Mouse (Mus musculus) cerebellum, adult 2 months (tissue): ENCODE results near the gene Stum. TPM values are rescaled to one million over a fixed set of nuclear protein-coding genes. Genes with fewer than 3 reads are reported as not detected.
A peak's percentile ranks its signal among the peaks of the same experiment; 100 is the strongest.

ENCODE experiments used
- DNase-seq, 2 experiments: peaks; one replicate each; pipeline ENCODE4 v3.0.0; 2021
- H3K27ac ChIP-seq: fragments of 200-500 bp; 2 replicates; pipeline ENCODE4 v1.5.1; 2012; ENCODE audit warnings: low read length, control low read depth, inconsistent platforms; ENCODE audit not compliant: insufficient read depth
- H3K27me3 ChIP-seq: fragments of 200-500 bp; 2 replicates; pipeline ENCODE4 v1.6.1; 2012; ENCODE audit warnings: inconsistent platforms, mild to moderate bottlenecking, low read length, moderate library complexity; ENCODE audit not compliant: control insufficient read depth, insufficient read depth
- H3K4me1 ChIP-seq: fragments of 200-500 bp; 2 replicates; pipeline ENCODE4 v1.6.1; 2011; ENCODE audit warnings: low read length; ENCODE audit not compliant: control insufficient read depth, insufficient read depth
- H3K4me3 ChIP-seq: fragments of 200-500 bp; replicated peaks from 2 replicates; pipeline ENCODE3; 2011; ENCODE audit warnings: mild to moderate bottlenecking, low read depth, low read length, control low read depth; ENCODE audit not compliant: insufficient read depth
- CTCF ChIP-seq: fragments of 200-500 bp; IDR thresholded peaks from 2 replicates; pipeline ENCODE4 v1.5.1; 2011; ENCODE audit warnings: low read depth, mild to moderate bottlenecking, control low read depth, low read length, moderate library complexity, borderline replicate concordance; ENCODE audit not compliant: insufficient read depth
- POLR2A ChIP-seq: fragments of 200-500 bp; IDR thresholded peaks from 2 replicates; pipeline ENCODE4 v1.6.1; 2011; ENCODE audit warnings: low read length, control low read depth, borderline replicate concordance; ENCODE audit not compliant: insufficient read depth
- WGBS: fragments of 180-500 bp; shearing (Covaris S2); methylation state at CpG from one replicate; pipeline ENCODE4 v1.1.7; 2018; 5-methylcytosine and 5-hydroxymethylcytosine counted together
- polyA plus RNA-seq: library from polyadenylated mRNA; depleted of rRNA; stranded (reverse); fragments of >200 nt; gene quantifications from 2 replicates; pipeline ENCODE4 v1.2.3, GENCODE M21; 2012

Stum gene
- polyA plus RNA-seq, 1 experiment, result 7.3 TPM

GRCm38 (mm10) chr1:180420496-180421164 lies 62.7 kb downstream of the Stum start:
- H3K27me3 ChIP-seq, result no peaks in the 10 kb centered on the region
- no peak for TF ChIP-seq POLR2A
- no peak for TF ChIP-seq CTCF
- 43% methylated on average over 8 of the region's 8 CpGs for WGBS
- no peak overlapping the region for H3K4me3 ChIP-seq
- peak; percentile 58 to 70 for DNase-seq
- no peak overlapping the region for H3K27ac ChIP-seq
- H3K4me1 ChIP-seq, result no peaks in the 10 kb centered on the region

- Histone ChIP-seq H3K27me3 (no peaks in the 10 kb centered on the region), H3K4me3 (no peak overlapping the region), H3K27ac (no peak overlapping the region), H3K4me1 (no peaks in the 10 kb centered on the region)
- no peak for TF ChIP-seq CTCF
- no peak for TF ChIP-seq POLR2A
- WGBS, result 96% methylated on average over 2 of the region's 2 CpGs
- DNase-seq, result no peak
Observed at GRCm38 (mm10) chr1:180419059-180419458, 64.2 kb downstream of the Stum start.

GRCm38 (mm10) chr1:180417118-180417517 lies 66.2 kb downstream of the Stum start:
- Histone ChIP-seq H3K4me1 (no peaks in the 10 kb centered on the region), H3K27me3 (no peaks in the 10 kb centered on the region), H3K27ac (no peak overlapping the region), H3K4me3 (no peak overlapping the region)
- DNase-seq, result no peak
- TF ChIP-seq POLR2A (no peak), CTCF (no peak)
- WGBS, result 81% methylated on average over 2 of the region's 2 CpGs

- no peak for TF ChIP-seq CTCF
- no peak for TF ChIP-seq POLR2A
- WGBS, result 81% methylated on average over 7 of the region's 7 CpGs
- Histone ChIP-seq H3K27me3 (no peaks in the 10 kb centered on the region), H3K27ac (no peak overlapping the region), H3K4me1 (no peaks in the 10 kb centered on the region), H3K4me3 (no peak overlapping the region)
- DNase-seq, result no peak
Observed at GRCm38 (mm10) chr1:180415836-180416235, 67.5 kb downstream of the Stum start.

GRCm38 (mm10) chr1:180415064-180415463 lies 68.2 kb downstream of the Stum start:
- no peak for DNase-seq
- Histone ChIP-seq H3K27ac (no peak overlapping the region), H3K4me1 (no peaks in the 10 kb centered on the region), H3K27me3 (no peaks in the 10 kb centered on the region), H3K4me3 (no peak overlapping the region)
- 43% methylated on average over 4 of the region's 4 CpGs for WGBS
- TF ChIP-seq POLR2A (no peak), CTCF (no peak)

- TF ChIP-seq POLR2A (no peak), CTCF (no peak)
- DNase-seq, result no peak
- peaks cover 3% of the 10 kb centered on the region for H3K4me1 ChIP-seq
- H3K4me3 ChIP-seq, result no peak overlapping the region
- H3K27ac ChIP-seq, result no peak overlapping the region
- WGBS, result 81% methylated on average over 7 of the region's 7 CpGs
- H3K27me3 ChIP-seq, result no peaks in the 10 kb centered on the region
Observed at GRCm38 (mm10) chr1:180410306-180410705, 73.0 kb downstream of the Stum start.

- H3K4me3 ChIP-seq, result no peak overlapping the region
- TF ChIP-seq CTCF, result no peak
- no peak for TF ChIP-seq POLR2A
- no peak for DNase-seq
- WGBS, result 67% methylated on average over 5 of the region's 5 CpGs
- H3K4me1 ChIP-seq, result peaks cover 3% of the 10 kb centered on the region
- no peaks in the 10 kb centered on the region for H3K27me3 ChIP-seq
- no peak overlapping the region for H3K27ac ChIP-seq
Observed at GRCm38 (mm10) chr1:180409771-180410170, 73.5 kb downstream of the Stum start.

GRCm38 (mm10) chr1:180408832-180409231 lies 74.5 kb downstream of the Stum start:
- DNase-seq, result no peak
- 75% methylated on average over 9 of the region's 9 CpGs for WGBS
- Histone ChIP-seq H3K4me3 (no peak overlapping the region), H3K4me1 (peaks cover 3% of the 10 kb centered on the region), H3K27ac (no peak overlapping the region), H3K27me3 (no peaks in the 10 kb centered on the region)
- TF ChIP-seq POLR2A, result no peak
- no peak for TF ChIP-seq CTCF
